Mouse (Mus musculus): ENCODE data around the gene Vmn1r72.
"Not testable (repeated sequence)": the region's sequence is repeated elsewhere in the genome, so short reads cannot be mapped to it uniquely, and the experiment has no call there.

Gene Vmn1r72

GRCm38 (mm10) chr7:11680047-11680446 lies at the start of gene Vmn1r72:
TSS of gene Vmn1r72 (minus strand) at chr7:11680147.
- not testable (repeated sequence) for DNase-seq (ENCODE audit: low read depth, low spot score)

GRCm38 (mm10) chr7:11617082-11617481 lies 62.9 kb downstream of the Vmn1r72 start:
- peak; percentile 66 for DNase-seq (ENCODE audit: low read depth, low spot score)
